Mouse (Mus musculus) heart, embryonic 13.5 days (tissue): ENCODE measurements around the gene Nelfe. TPM values are rescaled to one million over a fixed set of nuclear protein-coding genes. Genes with fewer than 3 reads are reported as not detected.

Source experiments
- microRNA-seq: library from miRNA; unstranded; fragments of <30 nt; microRNA quantifications from one replicate; pipeline ENCODE4, GENCODE M21; 2016
- polyA plus RNA-seq: library from polyadenylated mRNA; unstranded; fragments of >200 nt; fragmentation: Nextera tagmentation; extraction: Ambion mirVana; gene quantifications from 2 replicates; pipeline ENCODE4 v1.2.1, GENCODE M21; 2015

Gene Nelfe
- polyA plus RNA-seq, 1 experiment from 2014 or later = 68.5 TPM

Small RNA genes lying within 50 kb of the gene (microRNA-seq; reads per million reads assigned to microRNA genes)
- gene Mir6970 (0.61 reads per million), gene Mir6971 (1.2 reads per million), gene Mir6972 (not detected)

Other genes starting within 250 kb of the Nelfe start
- gene Rnf5, start 246.7 kb upstream of the Nelfe start, polyA plus RNA-seq = 106 and 120 TPM in 2 replicates
- 53.6 and 54.2 TPM in 2 replicates for gene Agpat1, start 246.1 kb upstream of the Nelfe start, polyA plus RNA-seq
- 1.0 and 1.2 TPM in 2 replicates for gene Egfl8, start 234.4 kb upstream of the Nelfe start, polyA plus RNA-seq
- 26.1 and 27.6 TPM in 2 replicates for gene Ppt2, start 221.9 kb upstream of the Nelfe start, polyA plus RNA-seq
- 0.15 and 0.31 TPM in 2 replicates for gene Prrt1, start 220.9 kb upstream of the Nelfe start, polyA plus RNA-seq
- 10.4 and 10.7 TPM in 2 replicates for gene Fkbpl, start 205.6 kb upstream of the Nelfe start, polyA plus RNA-seq
- gene Atf6b, start 203.2 kb upstream of the Nelfe start, polyA plus RNA-seq = 56.1 and 56.2 TPM in 2 replicates
- gene Tnxb, start 179.9 kb upstream of the Nelfe start, polyA plus RNA-seq = 1.3 and 1.4 TPM in 2 replicates
- gene C4b, start 106.5 kb upstream of the Nelfe start, polyA plus RNA-seq = 0.11 and 0.21 TPM in 2 replicates
- gene Cyp21a1, start 45.8 kb upstream of the Nelfe start, polyA plus RNA-seq = not detected in 2 replicates
- gene Stk19, start 13.4 kb upstream of the Nelfe start, polyA plus RNA-seq = 17.4 and 18.3 TPM in 2 replicates
- 32.3 and 34.9 TPM in 2 replicates for gene Dxo, start 13.4 kb upstream of the Nelfe start, polyA plus RNA-seq
- gene Skiv2l, start 181 bp upstream of the Nelfe start, polyA plus RNA-seq = 27.3 and 30.6 TPM in 2 replicates
- gene Cfb, start 12.1 kb downstream of the Nelfe start, polyA plus RNA-seq = 2.3 and 5.6 TPM in 2 replicates
- 1.5 and 2.0 TPM in 2 replicates for gene Zbtb12, start 29.1 kb downstream of the Nelfe start, polyA plus RNA-seq
- gene Gm20547, start 31.7 kb downstream of the Nelfe start, polyA plus RNA-seq = not detected in 2 replicates
- 0.84 and 1.9 TPM in 2 replicates for gene C2, start 47.9 kb downstream of the Nelfe start, polyA plus RNA-seq
- gene Ehmt2, start 48.1 kb downstream of the Nelfe start, polyA plus RNA-seq = 38.8 and 42.4 TPM in 2 replicates
- gene Slc44a4, start 64.1 kb downstream of the Nelfe start, polyA plus RNA-seq = 0.15 TPM in 1 of 2 replicates, not detected in the other
- gene Neu1, start 80.9 kb downstream of the Nelfe start, polyA plus RNA-seq = 18.1 and 19.2 TPM in 2 replicates
- 0.19 and 0.20 TPM in 2 replicates for gene Hspa1b, start 108.8 kb downstream of the Nelfe start, polyA plus RNA-seq
- not detected in 2 replicates for gene Gm20481, start 119.5 kb downstream of the Nelfe start, polyA plus RNA-seq
- gene Hspa1a, start 121.8 kb downstream of the Nelfe start, polyA plus RNA-seq = 3.9 TPM in 2 replicates
- 2.1 and 2.2 TPM in 2 replicates for gene Hspa1l, start 122.3 kb downstream of the Nelfe start, polyA plus RNA-seq
- gene Lsm2, start 131.5 kb downstream of the Nelfe start, polyA plus RNA-seq = 145 and 153 TPM in 2 replicates
- 59.9 and 63.0 TPM in 2 replicates for gene Vars, start 150.6 kb downstream of the Nelfe start, polyA plus RNA-seq
- 0.45 and 0.52 TPM in 2 replicates for gene Vwa7, start 166.2 kb downstream of the Nelfe start, polyA plus RNA-seq
- gene Sapcd1, start 177.6 kb downstream of the Nelfe start, polyA plus RNA-seq = 3.2 and 4.2 TPM in 2 replicates
- gene Msh5, start 196.4 kb downstream of the Nelfe start, polyA plus RNA-seq = 4.0 and 4.1 TPM in 2 replicates
- gene Clic1, start 199.6 kb downstream of the Nelfe start, polyA plus RNA-seq = 351 and 389 TPM in 2 replicates
- gene Ddah2, start 208.6 kb downstream of the Nelfe start, polyA plus RNA-seq = 194 and 207 TPM in 2 replicates
- gene Ly6g6c, start 215.0 kb downstream of the Nelfe start, polyA plus RNA-seq = not detected in 2 replicates
- gene Mpig6b, start 215.8 kb downstream of the Nelfe start, polyA plus RNA-seq = 0.92 and 1.4 TPM in 2 replicates
- gene Ly6g6e, start 226.5 kb downstream of the Nelfe start, polyA plus RNA-seq = 0.36 and 0.62 TPM in 2 replicates
- 1.7 and 1.9 TPM in 2 replicates for gene Ly6g6d, start 227.7 kb downstream of the Nelfe start, polyA plus RNA-seq
- gene Ly6g6f, start 235.2 kb downstream of the Nelfe start, polyA plus RNA-seq = 0.73 and 1.0 TPM in 2 replicates
- 67.0 and 69.5 TPM in 2 replicates for gene Abhd16a, start 238.9 kb downstream of the Nelfe start, polyA plus RNA-seq